Mouse (Mus musculus): Measurements from ENCODE around the gene Xrcc1. TPM values are rescaled to one million over a fixed set of nuclear protein-coding genes. Genes with fewer than 3 reads are reported as not detected.
A peak's percentile ranks its signal among the peaks of the same experiment; 100 is the strongest.

Gene Xrcc1
- polyA plus RNA-seq, 1 experiment from 2014 or later, result 132 TPM

DNA sequence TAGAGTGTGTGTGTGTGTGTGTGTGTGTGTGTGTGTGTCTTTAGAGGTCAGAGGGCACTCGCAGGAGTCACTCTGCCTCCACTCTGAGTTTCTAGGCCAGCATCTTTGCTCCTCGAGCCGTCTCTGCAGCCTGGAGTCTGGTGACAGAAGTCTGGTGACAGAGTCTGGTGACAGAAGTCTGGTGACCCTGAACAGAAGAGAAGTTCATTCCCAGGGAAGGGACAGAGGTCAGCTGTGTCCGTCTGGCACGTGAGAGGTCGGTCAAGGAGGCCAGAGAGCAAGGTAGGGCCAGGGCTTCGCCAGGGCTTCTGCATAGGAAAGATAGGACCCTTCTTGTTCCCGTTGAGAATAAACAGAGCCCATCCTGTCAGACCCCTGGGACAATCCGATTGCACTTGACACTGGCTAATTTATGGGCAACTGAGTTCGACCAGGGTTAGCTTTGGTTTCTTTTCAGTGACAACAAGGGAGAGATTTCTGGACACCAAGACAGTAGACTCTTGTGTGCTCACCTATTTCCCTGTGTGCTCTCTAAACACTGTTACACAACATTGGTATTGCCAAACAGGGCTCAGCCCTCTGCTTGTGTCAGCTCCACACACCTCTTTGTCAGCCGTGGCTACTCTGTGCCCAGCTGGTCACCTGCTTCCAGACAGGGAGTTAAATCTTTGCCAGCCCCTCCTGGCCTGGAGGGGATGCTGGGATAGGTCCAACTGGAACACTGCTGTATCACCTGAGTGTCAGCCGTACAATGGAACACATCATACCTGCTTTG, 6.1 kb downstream of the Xrcc1 start:
- 93% methylated on average over 12 of the region's 12 CpGs for WGBS
- no peak overlapping the region for H3K27ac ChIP-seq
- peaks cover 11% of the 10 kb centered on the region for H3K4me1 ChIP-seq (replicated peaks)
- peaks cover 88% of the 10 kb centered on the region for H3K36me3 ChIP-seq
- no peak for DNase-seq (ENCODE audit: low spot score)
- no peak overlapping the region for H3K4me3 ChIP-seq
- H3K27me3 ChIP-seq (ENCODE audit: insufficient read depth, poor library complexity, severe bottlenecking), result no peaks in the 10 kb centered on the region
- H3K9me3 ChIP-seq, result no peaks in the 10 kb centered on the region

DNA sequence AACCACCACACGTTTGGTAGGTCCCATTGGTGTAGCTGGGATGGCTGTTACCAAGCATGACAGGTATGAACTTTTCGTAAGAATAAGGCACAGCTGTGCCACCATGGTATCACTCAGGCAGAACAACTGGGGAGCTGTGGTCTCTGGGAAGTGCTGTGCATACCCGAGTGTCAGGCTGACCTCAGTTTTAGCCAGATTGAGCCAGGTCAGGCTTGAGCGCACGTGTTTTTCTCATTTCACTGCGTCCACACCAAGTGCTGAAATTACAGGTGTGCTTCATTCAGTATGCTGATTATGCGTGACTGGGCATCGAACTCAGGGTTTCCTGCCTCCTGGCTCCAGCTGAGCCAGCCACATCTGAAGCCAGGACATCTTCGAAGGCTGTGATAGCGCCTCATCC, 9.7 kb downstream of the Xrcc1 start:
- H3K27me3 ChIP-seq (ENCODE audit: insufficient read depth, poor library complexity, severe bottlenecking), result no peaks in the 10 kb centered on the region
- no peak for DNase-seq (ENCODE audit: low spot score)
- H3K9me3 ChIP-seq, result no peaks in the 10 kb centered on the region
- no peak overlapping the region for H3K27ac ChIP-seq
- WGBS, result 91% methylated on average over 10 of the region's 10 CpGs
- H3K4me1 ChIP-seq (replicated peaks), result no peaks in the 10 kb centered on the region
- H3K4me3 ChIP-seq, result no peak overlapping the region
- H3K36me3 ChIP-seq, result peaks cover 92% of the 10 kb centered on the region

DNA sequence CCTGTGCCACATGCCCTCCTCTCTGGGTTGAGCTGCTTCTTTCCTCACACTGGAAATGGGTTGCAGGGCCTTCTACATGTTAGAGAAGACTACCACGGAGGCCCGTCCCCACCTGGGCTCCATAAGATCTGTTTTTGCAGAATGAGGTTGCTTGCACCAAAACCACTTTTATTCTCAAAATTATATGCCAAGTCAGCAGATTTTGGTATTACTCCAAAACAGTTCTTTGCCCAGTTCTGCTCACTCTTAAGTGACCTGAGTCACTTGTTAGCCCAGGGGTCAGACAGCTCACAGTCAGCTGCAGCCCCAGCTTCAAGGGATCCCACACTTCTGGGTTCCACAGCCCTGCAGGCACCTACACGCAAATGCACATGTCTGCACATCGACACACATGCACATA, 15.4 kb downstream of the Xrcc1 start:
- H3K27me3 ChIP-seq (ENCODE audit: insufficient read depth, poor library complexity, severe bottlenecking), result no peaks in the 10 kb centered on the region
- 96% methylated on average over 4 of the region's 4 CpGs for WGBS
- peaks cover 94% of the 10 kb centered on the region for H3K36me3 ChIP-seq
- DNase-seq (ENCODE audit: low spot score), result no peak
- H3K27ac ChIP-seq, result no peak overlapping the region
- no peaks in the 10 kb centered on the region for H3K4me1 ChIP-seq (replicated peaks)
- H3K4me3 ChIP-seq, result no peak overlapping the region
- H3K9me3 ChIP-seq, result no peaks in the 10 kb centered on the region

DNA sequence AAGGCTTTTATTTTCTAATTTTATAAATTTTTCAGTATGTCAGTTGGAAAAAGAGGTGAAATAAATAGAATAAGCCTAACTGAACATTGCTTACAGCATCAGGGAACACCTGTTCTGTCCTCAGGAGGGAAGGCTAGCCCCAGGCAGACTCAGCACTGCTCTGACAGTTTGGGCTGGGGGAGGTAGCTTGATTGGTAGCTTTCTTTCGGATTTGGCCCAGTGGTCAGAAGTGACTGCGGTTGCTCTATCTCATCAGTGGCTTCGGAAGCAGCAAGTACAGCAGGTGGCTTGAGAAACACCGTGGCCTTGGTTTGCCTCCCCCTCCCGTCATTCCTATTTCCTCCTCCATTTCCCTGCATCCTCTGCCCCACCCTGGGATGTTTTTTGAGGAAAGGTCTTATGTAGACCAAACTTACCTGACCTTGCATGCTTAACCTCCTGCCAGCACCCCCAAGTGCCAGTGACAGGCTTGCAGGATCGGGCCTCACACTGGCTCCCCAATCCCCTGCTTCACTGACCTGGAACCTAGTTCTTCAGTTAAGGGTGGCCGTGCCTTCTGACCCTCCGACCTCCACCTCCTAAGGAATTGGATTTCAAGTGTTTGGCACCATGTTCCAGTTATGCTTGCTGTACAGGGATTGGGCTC, 17.2 kb downstream of the Xrcc1 start:
- no peak for DNase-seq (ENCODE audit: low spot score)
- Histone ChIP-seq H3K27ac (no peak overlapping the region), H3K4me3 (no peak overlapping the region), H3K4me1 (replicated peaks) (no peaks in the 10 kb centered on the region), H3K27me3 (ENCODE audit: insufficient read depth, poor library complexity, severe bottlenecking) (no peaks in the 10 kb centered on the region), H3K9me3 (no peaks in the 10 kb centered on the region), H3K36me3 (peaks cover 99% of the 10 kb centered on the region)
- WGBS, result 89% methylated on average over 8 of the region's 8 CpGs

DNA sequence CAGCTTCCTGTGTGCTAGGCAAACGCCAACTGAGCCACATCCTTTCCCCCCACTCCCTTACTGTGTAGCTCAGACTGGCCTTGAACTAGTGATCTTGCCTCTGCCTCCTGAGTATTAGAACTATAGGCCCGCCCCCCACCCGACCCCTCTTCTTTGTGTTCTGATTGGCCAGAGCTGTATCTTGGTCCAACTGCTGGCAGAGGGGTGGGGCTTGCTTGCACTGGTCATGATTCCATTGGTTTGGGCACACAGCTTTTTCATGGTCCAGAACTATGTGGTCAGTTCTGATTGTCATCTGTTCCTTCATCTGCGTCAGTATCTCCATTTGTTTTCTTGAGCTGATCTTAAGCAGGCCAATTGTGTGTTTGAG, 17.7 kb downstream of the Xrcc1 start:
- Histone ChIP-seq H3K9me3 (no peaks in the 10 kb centered on the region), H3K4me3 (no peak overlapping the region), H3K36me3 (peaks cover 99% of the 10 kb centered on the region), H3K27me3 (ENCODE audit: insufficient read depth, poor library complexity, severe bottlenecking) (no peaks in the 10 kb centered on the region), H3K4me1 (replicated peaks) (no peaks in the 10 kb centered on the region), H3K27ac (no peak overlapping the region)
- no peak for DNase-seq (ENCODE audit: low spot score)
- WGBS, result 85% methylated on average over 4 of the region's 4 CpGs

DNA sequence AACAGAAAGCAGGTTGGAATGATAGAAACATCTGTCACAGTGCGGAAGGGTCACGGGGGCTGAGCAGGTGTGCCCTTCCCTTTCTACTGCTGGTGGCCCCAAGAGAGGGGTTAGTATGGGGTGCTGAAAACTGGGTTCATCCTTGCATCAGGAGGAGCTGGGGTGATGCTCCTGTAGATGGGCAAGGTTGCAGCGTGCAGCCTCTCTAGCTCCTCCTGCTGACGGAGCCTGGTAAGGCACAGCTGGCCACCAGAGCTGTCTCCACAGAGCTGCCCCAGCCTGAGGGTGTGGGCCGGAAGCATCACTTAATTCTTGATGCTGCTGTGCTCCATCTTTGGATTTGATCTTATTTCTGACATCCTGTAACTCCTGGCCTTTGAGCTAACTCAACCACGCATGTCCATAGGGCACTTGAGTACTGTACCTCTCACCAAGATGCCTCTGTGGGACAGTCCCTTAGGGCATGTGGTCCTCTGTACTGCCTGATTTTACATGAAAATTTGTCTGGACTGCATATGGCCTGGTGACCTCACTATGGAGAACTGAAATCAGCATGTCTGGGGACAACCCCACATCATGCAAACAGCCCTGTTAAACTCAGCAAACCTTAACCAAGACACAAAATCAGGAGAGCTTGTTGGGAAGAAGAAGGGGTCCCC, 18.6 kb downstream of the Xrcc1 start:
- H3K36me3 ChIP-seq, result peaks cover 99% of the 10 kb centered on the region

DNA sequence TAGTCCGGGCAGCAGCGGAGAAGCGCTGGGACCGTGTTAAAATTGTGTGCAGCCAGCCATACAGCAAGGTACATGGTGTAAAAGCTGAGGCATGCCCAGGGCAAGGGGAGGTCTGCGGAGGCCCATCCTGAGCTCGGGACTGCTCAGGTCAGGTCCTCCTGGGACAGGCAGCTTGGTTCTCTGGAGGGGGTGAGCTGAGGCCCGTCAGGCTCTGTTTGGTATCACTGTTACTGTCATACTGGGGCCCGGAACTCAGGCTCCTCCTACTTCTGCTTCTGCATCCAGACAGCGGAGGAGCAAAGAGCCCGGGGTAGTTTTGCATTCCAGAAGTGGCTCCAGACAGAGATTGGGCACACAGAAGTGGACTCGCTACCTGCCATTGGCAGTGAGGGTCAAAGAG, 19.5 kb downstream of the Xrcc1 start:
- H3K27me3 ChIP-seq (ENCODE audit: insufficient read depth, poor library complexity, severe bottlenecking), result no peaks in the 10 kb centered on the region
- peaks cover 99% of the 10 kb centered on the region for H3K36me3 ChIP-seq
- no peak overlapping the region for H3K4me3 ChIP-seq
- H3K9me3 ChIP-seq, result no peaks in the 10 kb centered on the region
- H3K4me1 ChIP-seq (replicated peaks), result no peaks in the 10 kb centered on the region
- DNase-seq (ENCODE audit: low spot score), result no peak
- H3K27ac ChIP-seq, result no peak overlapping the region
- WGBS, result 94% methylated on average over 11 of the region's 11 CpGs

More for the DNA sequence above, 18.6 kb downstream of the Xrcc1 start:
- Histone ChIP-seq H3K4me3 (no peak overlapping the region), H3K9me3 (no peaks in the 10 kb centered on the region), H3K4me1 (replicated peaks) (no peaks in the 10 kb centered on the region), H3K27me3 (ENCODE audit: insufficient read depth, poor library complexity, severe bottlenecking) (no peaks in the 10 kb centered on the region), H3K27ac (no peak overlapping the region)
- WGBS, result 66% methylated on average over 6 of the region's 6 CpGs
- peak; percentile 73 for DNase-seq (ENCODE audit: low spot score)

DNA sequence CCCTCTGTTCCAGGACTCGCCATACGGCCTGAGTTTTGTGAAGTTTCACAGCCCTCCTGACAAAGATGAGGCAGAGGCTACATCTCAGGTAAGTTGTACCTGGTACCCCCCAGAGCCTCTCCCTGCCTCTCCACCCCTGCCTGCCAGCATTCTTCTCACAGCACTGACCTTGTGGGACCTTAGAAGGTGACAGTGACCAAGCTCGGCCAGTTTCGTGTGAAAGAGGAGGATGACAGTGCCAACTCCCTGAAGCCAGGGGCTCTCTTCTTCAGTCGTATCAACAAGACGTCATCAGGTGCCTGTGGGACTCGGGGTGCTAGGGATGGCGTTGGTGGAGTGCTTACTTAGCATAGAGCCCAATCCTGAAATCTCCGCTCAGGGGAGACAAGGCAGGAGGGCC, 20.1 kb downstream of the Xrcc1 start:
- Histone ChIP-seq H3K27me3 (ENCODE audit: insufficient read depth, poor library complexity, severe bottlenecking) (no peaks in the 10 kb centered on the region), H3K4me1 (replicated peaks) (no peaks in the 10 kb centered on the region), H3K4me3 (no peak overlapping the region), H3K27ac (no peak overlapping the region), H3K9me3 (no peaks in the 10 kb centered on the region), H3K36me3 (peaks cover 99% of the 10 kb centered on the region)
- no peak for DNase-seq (ENCODE audit: low spot score)
- WGBS, result 95% methylated on average over 9 of the region's 9 CpGs

DNA sequence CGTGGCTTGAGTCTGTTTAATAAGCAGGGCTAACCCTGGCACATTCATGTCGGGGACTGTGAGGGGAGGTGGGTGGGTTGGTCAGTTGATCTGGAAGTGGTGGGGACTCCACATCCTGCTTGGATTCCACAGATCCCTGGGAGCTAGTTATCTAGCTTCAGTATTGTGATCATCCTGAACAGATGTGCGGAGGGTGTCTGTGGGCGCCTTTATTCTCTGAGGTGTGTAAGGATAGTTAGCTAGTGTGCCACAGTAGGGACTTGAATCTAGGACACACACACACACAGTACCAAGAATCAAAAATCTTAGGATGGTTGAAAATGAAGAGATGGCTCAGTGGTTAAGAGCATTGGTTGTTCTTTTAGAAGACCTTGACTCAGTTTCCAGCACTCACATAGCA, 22.4 kb downstream of the Xrcc1 start:
- whole genome bisulfite sequencing, result 91% methylated on average over 4 of the region's 4 CpGs
- no peak for DNase-seq (ENCODE audit: low spot score)
- Histone ChIP-seq H3K4me3 (no peak overlapping the region), H3K27ac (no peak overlapping the region), H3K4me1 (replicated peaks) (0 out of 2 replicates have a peak, but pooled peaks cover 4% of the 10 kb centered on the region), H3K36me3 (peaks cover 99% of the 10 kb centered on the region), H3K27me3 (ENCODE audit: insufficient read depth, poor library complexity, severe bottlenecking) (no peaks in the 10 kb centered on the region), H3K9me3 (no peaks in the 10 kb centered on the region)

DNA sequence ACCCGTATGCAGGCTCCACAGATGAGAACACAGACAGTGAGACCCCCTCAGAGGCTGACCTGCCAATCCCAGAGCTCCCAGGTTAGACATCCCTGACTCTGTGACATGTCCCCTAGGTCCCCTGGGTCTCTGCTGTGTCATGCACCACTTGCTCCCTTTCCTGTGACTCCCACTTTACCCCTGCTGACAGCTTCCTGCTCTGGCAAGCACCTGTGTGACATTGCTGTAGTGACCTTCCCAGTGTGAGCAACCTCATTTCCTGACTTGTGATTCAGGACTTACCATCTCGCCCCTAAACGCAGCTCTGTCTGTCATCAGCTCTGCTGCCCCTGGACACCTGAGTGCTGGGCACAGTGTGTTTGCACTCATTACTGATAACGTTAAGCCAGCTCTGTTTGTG, 25.0 kb downstream of the Xrcc1 start:
- Histone ChIP-seq H3K36me3 (peaks cover 87% of the 10 kb centered on the region), H3K27me3 (ENCODE audit: insufficient read depth, poor library complexity, severe bottlenecking) (no peaks in the 10 kb centered on the region), H3K4me3 (no peak overlapping the region), H3K27ac (no peak overlapping the region), H3K4me1 (replicated peaks) (peaks cover 13% of the 10 kb centered on the region; the same call in 1 of the 2 replicates), H3K9me3 (no peaks in the 10 kb centered on the region)
- DNase-seq (ENCODE audit: low spot score), result no peak
- WGBS, result 86% methylated on average over 4 of the region's 4 CpGs

DNA sequence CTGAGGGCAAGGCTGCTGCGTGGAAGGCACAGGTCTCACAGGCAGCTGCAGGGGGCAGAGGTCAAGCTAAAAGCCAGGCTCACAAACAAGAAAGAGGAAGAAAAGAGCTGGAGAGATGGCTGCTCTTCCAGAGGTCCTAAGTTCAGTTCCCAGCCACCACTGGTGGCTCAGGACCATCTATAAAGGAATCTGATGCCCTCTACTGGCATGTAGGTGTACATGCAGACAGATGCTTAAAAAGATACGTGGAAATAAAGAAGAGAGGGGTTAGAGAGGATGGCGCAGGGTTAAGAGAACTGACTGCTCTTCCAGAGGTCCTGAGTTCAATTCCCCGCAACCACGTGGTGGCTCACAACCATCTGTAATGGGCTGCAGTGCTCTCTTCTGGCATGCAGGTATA, 26.4 kb downstream of the Xrcc1 start:
- Histone ChIP-seq H3K27me3 (ENCODE audit: insufficient read depth, poor library complexity, severe bottlenecking) (no peaks in the 10 kb centered on the region), H3K27ac (no peak overlapping the region), H3K4me3 (no peak overlapping the region), H3K9me3 (no peaks in the 10 kb centered on the region), H3K4me1 (replicated peaks) (peaks cover 13% of the 10 kb centered on the region; the same call in 1 of the 2 replicates), H3K36me3 (peaks cover 74% of the 10 kb centered on the region)
- DNase-seq (ENCODE audit: low spot score), result no peak
- WGBS, result 58% methylated on average over 5 of the region's 5 CpGs

DNA sequence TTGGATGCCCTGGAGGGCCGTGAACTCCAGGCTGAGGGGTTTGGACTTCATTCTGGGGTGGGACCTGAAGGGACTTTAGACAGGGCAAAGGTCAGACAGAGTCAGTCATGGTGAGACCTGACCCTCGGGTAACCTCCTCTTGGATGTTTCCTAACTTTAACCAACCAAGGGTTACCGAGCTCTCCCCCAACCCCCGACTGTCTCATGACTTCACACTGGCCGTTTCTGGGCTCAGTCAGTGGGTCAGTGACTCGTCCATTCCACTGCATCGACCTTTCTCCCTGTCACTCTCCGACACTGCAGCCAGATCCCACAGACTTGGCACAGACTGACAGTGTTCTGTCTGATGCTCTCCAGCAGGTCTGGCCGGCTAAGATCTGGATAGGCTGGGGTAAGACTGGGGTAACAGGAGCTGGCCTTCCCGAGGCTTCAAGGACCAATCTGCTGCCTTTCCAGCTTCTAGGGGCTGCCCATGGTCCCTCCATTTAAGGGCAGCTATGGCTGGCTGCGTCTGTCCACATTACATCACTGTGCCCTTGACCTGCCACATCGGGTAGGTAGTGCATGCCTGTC, 28.2 kb downstream of the Xrcc1 start:
- Histone ChIP-seq H3K27me3 (ENCODE audit: insufficient read depth, poor library complexity, severe bottlenecking) (no peaks in the 10 kb centered on the region), H3K4me1 (replicated peaks) (peaks cover 13% of the 10 kb centered on the region; the same call in 1 of the 2 replicates), H3K4me3 (no peak overlapping the region), H3K27ac (no peak overlapping the region), H3K36me3 (peaks cover 55% of the 10 kb centered on the region), H3K9me3 (0 out of 2 replicates have a peak, but pooled peaks cover 3% of the 10 kb centered on the region)
- 63% methylated on average over 12 of the region's 12 CpGs for WGBS
- DNase-seq (ENCODE audit: low spot score), result no peak

DNA sequence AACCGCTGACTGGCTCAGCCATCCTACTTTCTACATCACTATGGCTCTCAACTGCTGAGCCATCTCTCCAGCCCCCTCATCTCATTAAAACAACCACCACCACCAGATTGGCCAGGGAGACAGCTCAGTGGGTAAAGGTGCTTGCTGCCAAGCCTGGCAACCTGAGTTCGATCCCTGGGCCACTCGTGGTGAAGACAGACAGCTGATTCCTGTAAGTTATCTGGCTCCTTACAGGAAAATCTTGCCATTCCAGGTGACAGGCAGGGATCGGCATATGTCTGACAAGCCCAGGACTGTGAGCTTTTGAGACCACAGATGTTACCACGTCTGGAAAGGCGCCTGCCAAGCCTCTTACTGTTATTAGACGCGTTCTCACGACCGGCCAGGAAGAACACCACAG, 31.7 kb downstream of the Xrcc1 start:
- Histone ChIP-seq H3K27ac (no peak overlapping the region), H3K4me3 (no peak overlapping the region), H3K4me1 (replicated peaks) (peaks cover 10% of the 10 kb centered on the region; the same call in 1 of the 2 replicates), H3K36me3 (peaks cover 21% of the 10 kb centered on the region), H3K27me3 (ENCODE audit: insufficient read depth, poor library complexity, severe bottlenecking) (no peaks in the 10 kb centered on the region), H3K9me3 (0 out of 2 replicates have a peak, but pooled peaks cover 3% of the 10 kb centered on the region)
- no peak for DNase-seq (ENCODE audit: low spot score)
- WGBS, result 94% methylated on average over 10 of the region's 10 CpGs

Measured in hindbrain, embryonic 10.5 days (tissue).